Mouse (Mus musculus) embryonic facial prominence, embryonic 11.5 days (tissue): ENCODE results near the gene Txlng. TPM values are rescaled to one million over a fixed set of nuclear protein-coding genes. Genes with fewer than 3 reads are reported as not detected.
"Not testable (repeated sequence)": the region's sequence is repeated elsewhere in the genome, so short reads cannot be mapped to it uniquely, and the experiment has no call there.

Experiments used
- ATAC-seq: fragments of 200-750 bp; cut with Nextera tagmentation; replicated peaks from 2 replicates; pipeline ENCODE4 v1.8.0; 2017; ENCODE audit warnings: low read depth; ENCODE audit not compliant: insufficient number of reproducible peaks, low FRiP score, low TSS enrichment
- DNase-seq: peaks from one replicate; pipeline ENCODE4 v3.0.0-alpha.2; 2015; ENCODE audit warnings: low spot score
- H3K27ac ChIP-seq: fragments of 300-500 bp; sonication (generic); replicated peaks from 2 replicates; pipeline ENCODE4 v1.5.1; 2014; ENCODE audit warnings: mild to moderate bottlenecking, low read depth, low read length, control low read depth
- H3K27me3 ChIP-seq: fragments of 300-500 bp; sonication (generic); 2 replicates; pipeline ENCODE4 v1.6.1; 2014; ENCODE audit warnings: mild to moderate bottlenecking, low read length, moderate library complexity, mixed read lengths; ENCODE audit not compliant: control insufficient read depth, insufficient read depth
- H3K36me3 ChIP-seq: fragments of 300-500 bp; sonication (generic); replicated peaks from 2 replicates; pipeline ENCODE4 v1.6.1; 2014; ENCODE audit warnings: low read depth, mild to moderate bottlenecking, low read length, moderate library complexity, mixed read lengths; ENCODE audit not compliant: control insufficient read depth, insufficient read depth
- H3K4me1 ChIP-seq: fragments of 300-500 bp; sonication (generic); 2 replicates; pipeline ENCODE4 v1.6.1; 2014; ENCODE audit warnings: low read length, mixed read lengths; ENCODE audit not compliant: control insufficient read depth, insufficient read depth
- H3K4me2 ChIP-seq: fragments of 300-500 bp; sonication (generic); 2 replicates; pipeline ENCODE4 v1.6.1; 2014; ENCODE audit warnings: low read depth, mild to moderate bottlenecking, control low read depth, low read length, moderate library complexity
- H3K4me3 ChIP-seq: fragments of 300-500 bp; sonication (generic); 2 replicates; pipeline ENCODE4 v1.5.1; 2014; ENCODE audit warnings: low read depth, low read length, control low read depth
- H3K9ac ChIP-seq: fragments of 300-500 bp; sonication (generic); replicated peaks from 2 replicates; pipeline ENCODE4 v1.6.1; 2014; ENCODE audit warnings: mild to moderate bottlenecking, control low read depth, low read length
- H3K9me3 ChIP-seq: fragments of 300-500 bp; sonication (generic); replicated peaks from 2 replicates; pipeline ENCODE4 v1.6.1; 2016; ENCODE audit warnings: mild to moderate bottlenecking, low read length, inconsistent platforms, mixed read lengths; ENCODE audit not compliant: control insufficient read depth
- WGBS: fragments of 180-500 bp; shearing (Covaris S2); extraction: QIAGEN DNeasy Blood & Tissue Kit; methylation state at CpG from one replicate; pipeline ENCODE4 v1.1.7; 2014; 5-methylcytosine and 5-hydroxymethylcytosine counted together
- polyA plus RNA-seq: library from polyadenylated mRNA; unstranded; fragments of >200 nt; fragmentation: Nextera tagmentation; extraction: Ambion mirVana; gene quantifications from 2 replicates; pipeline ENCODE4 v1.2.1, GENCODE M21; 2014

Gene Txlng
- polyA plus RNA-seq, 1 experiment from 2014 or later, result 19.3 TPM

DNA sequence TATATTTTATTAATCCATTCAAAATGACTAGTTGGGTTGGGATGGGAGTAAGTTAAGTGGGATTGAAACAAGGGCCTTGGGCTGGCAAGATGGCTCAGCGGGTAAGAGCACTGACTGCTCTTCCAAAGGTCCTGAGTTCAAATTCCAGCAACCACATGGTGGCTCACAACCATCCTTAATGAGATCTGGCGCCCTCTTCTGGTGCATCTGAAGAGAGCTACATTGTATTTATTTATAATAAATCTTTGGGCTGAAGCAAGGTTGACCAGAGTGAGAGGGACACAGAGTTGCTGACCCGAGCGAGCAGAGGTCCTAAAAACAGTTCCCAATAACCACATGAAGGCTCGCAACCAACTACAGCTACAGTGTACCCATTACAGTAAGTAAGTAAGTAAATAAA lies 37.9 kb downstream of the Txlng start:
- not testable (repeated sequence) for H3K27me3 ChIP-seq, ATAC-seq, H3K9me3 ChIP-seq, H3K27ac ChIP-seq, H3K4me1 ChIP-seq, H3K36me3 ChIP-seq, H3K4me2 ChIP-seq, DNase-seq, H3K9ac ChIP-seq, H3K4me3 ChIP-seq
- 75% methylated on average over 5 of the region's 5 CpGs for WGBS

GRCm38 (mm10) chrX:162788372-162788771 lies 40.9 kb downstream of the Txlng start:
- ATAC-seq (no peak), DNase-seq (no peak)
- no peak overlapping the region for H3K4me2 ChIP-seq
- no peaks in the 10 kb centered on the region; the same call in 1 of the 2 replicates for H3K36me3 ChIP-seq
- H3K9ac ChIP-seq, result no peak overlapping the region
- H3K27me3 ChIP-seq, result no peaks in the 10 kb centered on the region; the same call in 1 of the 2 replicates
- no peaks in the 10 kb centered on the region for H3K9me3 ChIP-seq
- no peak overlapping the region for H3K27ac ChIP-seq
- 62% methylated on average over 1 of the region's 1 CpGs for WGBS
- H3K4me1 ChIP-seq, result no peaks in the 10 kb centered on the region
- no peak overlapping the region for H3K4me3 ChIP-seq

DNA sequence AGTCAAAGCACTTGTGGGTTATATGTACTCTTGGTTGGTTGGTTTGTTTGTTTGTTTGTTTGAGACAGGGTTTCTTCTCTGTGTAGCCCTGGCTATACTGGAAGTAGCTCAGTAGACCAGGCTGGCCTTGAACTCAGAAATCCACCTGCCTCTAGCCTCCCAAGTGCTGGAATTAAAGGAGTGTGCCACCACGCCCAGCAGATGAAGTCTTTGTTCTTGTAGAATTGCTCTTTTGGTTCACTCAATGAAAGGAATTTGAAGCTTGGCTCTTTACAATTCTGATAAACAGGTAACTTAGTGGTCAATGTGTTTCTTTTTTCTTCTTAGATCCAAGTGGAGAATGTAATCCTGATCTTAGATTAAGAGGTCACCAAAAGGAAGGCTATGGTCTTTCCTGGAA lies 58.5 kb downstream of the Txlng start:
- Histone ChIP-seq H3K36me3 (no peaks in the 10 kb centered on the region; the same call in 1 of the 2 replicates), H3K27ac (no peak overlapping the region), H3K4me1 (no peaks in the 10 kb centered on the region), H3K9me3 (no peaks in the 10 kb centered on the region), H3K9ac (no peak overlapping the region), H3K4me3 (no peak overlapping the region), H3K4me2 (no peak overlapping the region), H3K27me3 (no peaks in the 10 kb centered on the region)
- DNase-seq (no peak), ATAC-seq (no peak)
- 68% methylated on average over 1 of the region's 1 CpGs for WGBS

- DNase-seq (no peak), ATAC-seq (no peak)
- H3K9me3 ChIP-seq, result no peaks in the 10 kb centered on the region
- peak overlapping the region; percentile 54 for H3K4me3 ChIP-seq
- H3K36me3 ChIP-seq, result no peaks in the 10 kb centered on the region
- H3K4me1 ChIP-seq, result no peaks in the 10 kb centered on the region
- WGBS, result 47% methylated on average over 9 of the region's 9 CpGs
- no peaks in the 10 kb centered on the region for H3K27me3 ChIP-seq
- no peak overlapping the region for H3K27ac ChIP-seq
- H3K4me2 ChIP-seq, result peak overlapping the region; percentile 43
- peak overlapping the region; percentile 78; the same call in 1 of the 2 replicates for H3K9ac ChIP-seq
These were observed 67.4 kb downstream of the Txlng start for GRCm38 (mm10) chrX:162761716-162762395.

- DNase-seq (no peak), ATAC-seq (no peak)
- Histone ChIP-seq H3K4me3 (peak overlapping the region; percentile 54), H3K4me2 (peak overlapping the region; percentile 43), H3K4me1 (no peaks in the 10 kb centered on the region), H3K36me3 (no peaks in the 10 kb centered on the region), H3K27ac (peak overlapping the region; percentile 93), H3K9me3 (no peaks in the 10 kb centered on the region), H3K9ac (peak overlapping the region; percentile 78), H3K27me3 (no peaks in the 10 kb centered on the region)
- 23% methylated on average over 27 of the region's 50 CpGs for WGBS
These were observed 68.2 kb downstream of the Txlng start for GRCm38 (mm10) chrX:162760958-162761515.

GRCm38 (mm10) chrX:162760115-162760942 lies 68.9 kb downstream of the Txlng start, which contains the start of gene Rbbp7:
Gene Rbbp7 (plus strand): TSS chrX:162760402.
- 26% methylated on average over 65 of the region's 100 CpGs for WGBS
- DNase-seq, result peak; percentile 92
- Histone ChIP-seq H3K9ac (peak within 1 kb of the TSS; percentile 78), H3K9me3 (no peaks in the 10 kb centered on the region), H3K36me3 (no peaks in the 10 kb centered on the region), H3K4me3 (peak within 1 kb of the TSS; percentile 54), H3K4me2 (peak within 1 kb of the TSS; percentile 43), H3K27ac (peak within 1 kb of the TSS; percentile 93), H3K4me1 (no peaks in the 10 kb centered on the region), H3K27me3 (no peaks in the 10 kb centered on the region)
- ATAC-seq, result peak; percentile 97

DNA sequence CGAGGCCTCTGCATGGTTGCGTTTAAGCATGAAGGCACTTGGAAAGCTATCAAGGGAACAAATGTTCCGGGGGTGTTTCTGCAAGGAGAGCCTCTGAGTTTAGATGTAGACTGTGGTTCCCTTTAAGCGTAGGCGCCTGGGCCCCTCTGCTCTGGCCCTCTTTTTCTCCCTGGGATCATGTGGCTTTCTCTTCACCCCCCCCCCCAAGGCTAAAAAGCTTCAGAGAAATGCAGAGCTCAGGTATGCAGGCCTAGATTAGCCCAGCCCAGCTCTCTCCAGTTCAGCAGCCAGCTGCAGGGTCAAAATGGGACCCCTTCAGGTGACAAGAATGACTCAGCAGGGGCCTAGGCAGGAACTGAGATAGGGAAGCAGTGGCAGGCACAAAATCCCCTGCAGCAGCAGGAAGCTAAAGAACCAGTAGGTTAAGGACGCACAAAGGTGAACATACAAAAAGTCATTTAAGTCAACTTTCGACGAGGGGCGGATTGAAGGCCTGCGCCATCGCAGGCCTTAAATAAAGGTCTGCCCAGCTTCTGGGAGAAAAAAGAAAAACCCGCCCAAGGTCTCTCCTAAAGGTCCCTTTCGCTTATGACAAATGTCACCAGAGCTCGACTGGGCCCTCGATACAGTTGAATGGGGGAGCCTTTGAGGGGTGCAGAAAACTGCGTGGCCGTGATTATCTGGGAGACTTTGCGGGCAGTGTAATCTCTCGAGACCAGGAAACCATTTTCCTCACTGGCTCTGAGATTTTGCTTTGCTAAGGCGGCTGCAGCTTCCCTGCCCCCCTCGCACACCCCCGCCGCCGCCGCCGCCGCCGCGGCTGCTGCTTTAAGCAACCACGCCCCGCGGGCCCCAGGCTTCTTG lies 69.8 kb downstream of the Txlng start:
- Histone ChIP-seq H3K9me3 (no peaks in the 10 kb centered on the region), H3K27ac (peak overlapping the region; percentile 76), H3K4me1 (no peaks in the 10 kb centered on the region), H3K27me3 (no peaks in the 10 kb centered on the region), H3K4me3 (peak overlapping the region; percentile 54), H3K4me2 (peak overlapping the region; percentile 38), H3K36me3 (no peaks in the 10 kb centered on the region), H3K9ac (peak overlapping the region; percentile 51)
- 24% methylated on average over 28 of the region's 32 CpGs for WGBS
- ATAC-seq, result peak; percentile 39; the same call in 1 of the 2 replicates
- peak; percentile 38 for DNase-seq
